Mouse (Mus musculus) midbrain, embryonic 10.5 days (tissue): Measurements from ENCODE around the gene Ppp1r3e. TPM values are rescaled to one million over a fixed set of nuclear protein-coding genes. Genes with fewer than 3 reads are reported as not detected.

Experiments used
- DNase-seq: peaks from one replicate; pipeline ENCODE4 v3.0.0-alpha.2; 2017; ENCODE audit warnings: low spot score
- H3K27ac ChIP-seq: fragments of 300-500 bp; sonication (generic); replicated peaks from 2 replicates; pipeline ENCODE4 v1.5.1; 2016; ENCODE audit warnings: mild to moderate bottlenecking
- H3K27me3 ChIP-seq: fragments of 300-500 bp; sonication (generic); 2 replicates; pipeline ENCODE4 v1.6.1; 2016; ENCODE audit warnings: low read depth, mild to moderate bottlenecking; ENCODE audit not compliant: poor library complexity, severe bottlenecking
- H3K36me3 ChIP-seq: fragments of 300-500 bp; sonication (generic); 2 replicates; pipeline ENCODE4 v1.6.1; 2016; ENCODE audit warnings: mild to moderate bottlenecking, moderate library complexity
- H3K4me1 ChIP-seq: fragments of 300-500 bp; sonication (generic); 2 replicates; pipeline ENCODE4 v1.6.1; 2016
- H3K4me3 ChIP-seq: fragments of 300-500 bp; sonication (generic); 2 replicates; pipeline ENCODE4 v1.5.1; 2016; ENCODE audit warnings: mild to moderate bottlenecking, moderate library complexity
- H3K9me3 ChIP-seq: fragments of 300-500 bp; sonication (generic); replicated peaks from 2 replicates; pipeline ENCODE4 v1.6.1; 2016; ENCODE audit warnings: mild to moderate bottlenecking
- WGBS: fragments of 180-500 bp; shearing (Covaris S2); methylation state at CpG from one replicate; pipeline ENCODE4 v1.1.7; 2016; 5-methylcytosine and 5-hydroxymethylcytosine counted together
- polyA plus RNA-seq: library from polyadenylated mRNA; unstranded; fragments of >200 nt; fragmentation: Nextera tagmentation; extraction: Ambion mirVana; gene quantifications from 2 replicates; pipeline ENCODE4 v1.2.1, GENCODE M21; 2016

The Ppp1r3e gene
- polyA plus RNA-seq, 1 experiment from 2014 or later: 0.31 TPM

DNA sequence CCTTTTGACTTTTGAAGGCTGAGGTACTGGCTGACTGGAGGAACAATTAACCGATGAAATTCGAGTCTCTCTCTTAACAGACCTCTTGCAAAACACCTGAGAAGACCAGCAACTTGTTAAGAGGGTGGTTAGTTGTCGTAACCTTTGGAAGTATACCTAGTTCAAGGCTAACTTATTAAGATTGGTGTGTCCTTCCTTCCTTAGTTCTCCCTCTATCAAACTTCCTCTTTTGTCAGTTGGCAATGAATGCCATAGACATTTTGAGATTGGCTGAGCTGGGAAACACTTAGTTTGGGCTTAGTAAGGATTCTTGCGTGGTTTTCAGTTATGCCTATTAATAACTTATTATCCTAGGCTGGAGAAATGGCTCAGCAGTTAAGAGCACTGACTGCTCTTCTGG, 9.3 kb downstream of the Ppp1r3e start:
- DNase-seq: no peak
- Histone ChIP-seq H3K27me3 (no peaks in the 10 kb centered on the region), H3K4me3 (no peak overlapping the region), H3K4me1 (peaks cover 11% of the 10 kb centered on the region), H3K36me3 (no peaks in the 10 kb centered on the region), H3K27ac (no peak overlapping the region), H3K9me3 (no peaks in the 10 kb centered on the region)
- 86% methylated on average over 4 of the region's 4 CpGs for WGBS

DNA sequence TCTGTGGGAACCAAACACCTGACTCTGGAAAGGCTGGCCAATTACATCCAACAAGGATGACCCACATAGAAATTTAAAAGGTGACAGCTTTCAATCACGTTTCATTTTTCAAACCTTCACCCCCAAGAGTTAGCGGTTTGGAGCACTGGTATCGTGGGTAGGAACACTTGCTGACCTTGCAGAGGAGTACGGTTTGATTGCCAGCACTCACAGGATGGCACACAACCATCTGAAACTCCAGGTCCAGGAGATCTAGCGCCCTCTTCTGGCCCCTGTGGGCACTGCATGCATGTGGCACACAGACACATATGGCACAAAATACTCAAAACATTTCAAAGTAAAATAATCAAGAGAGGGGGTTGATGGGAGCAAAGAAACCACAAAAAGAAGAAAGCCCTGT, 10.4 kb downstream of the Ppp1r3e start:
- H3K9me3 ChIP-seq: no peaks in the 10 kb centered on the region
- H3K4me3 ChIP-seq: no peak overlapping the region
- 55% methylated on average over 5 of the region's 5 CpGs for WGBS
- H3K27me3 ChIP-seq: no peaks in the 10 kb centered on the region
- H3K27ac ChIP-seq: no peak overlapping the region
- peak; percentile 26 for DNase-seq
- H3K36me3 ChIP-seq: no peaks in the 10 kb centered on the region
- peaks cover 21% of the 10 kb centered on the region for H3K4me1 ChIP-seq

DNA sequence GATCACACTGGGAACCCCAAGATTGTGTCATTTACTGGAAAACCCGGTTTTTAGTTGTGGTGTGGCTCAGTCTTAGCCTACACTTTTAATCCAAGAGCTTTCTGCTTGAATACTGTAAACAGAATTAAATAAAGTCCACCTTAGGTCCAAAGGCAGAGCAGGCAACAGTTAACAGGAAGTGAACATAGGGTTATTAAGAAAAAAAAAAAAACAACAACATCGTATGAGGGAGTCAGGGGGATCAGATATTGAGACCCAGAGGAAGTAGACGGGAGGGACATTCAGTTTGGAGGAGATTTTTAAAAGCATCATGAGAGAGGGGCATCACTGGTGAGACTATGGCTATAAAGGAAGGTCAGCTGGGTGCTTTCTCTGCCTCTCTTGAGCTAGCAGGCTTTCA, 11.1 kb downstream of the Ppp1r3e start:
- no peak overlapping the region for H3K4me3 ChIP-seq
- no peaks in the 10 kb centered on the region for H3K36me3 ChIP-seq
- H3K27ac ChIP-seq: no peak overlapping the region
- DNase-seq: no peak
- peaks cover 21% of the 10 kb centered on the region for H3K4me1 ChIP-seq
- H3K9me3 ChIP-seq: no peaks in the 10 kb centered on the region
- WGBS: 76% methylated on average over 3 of the region's 3 CpGs
- no peaks in the 10 kb centered on the region for H3K27me3 ChIP-seq

DNA sequence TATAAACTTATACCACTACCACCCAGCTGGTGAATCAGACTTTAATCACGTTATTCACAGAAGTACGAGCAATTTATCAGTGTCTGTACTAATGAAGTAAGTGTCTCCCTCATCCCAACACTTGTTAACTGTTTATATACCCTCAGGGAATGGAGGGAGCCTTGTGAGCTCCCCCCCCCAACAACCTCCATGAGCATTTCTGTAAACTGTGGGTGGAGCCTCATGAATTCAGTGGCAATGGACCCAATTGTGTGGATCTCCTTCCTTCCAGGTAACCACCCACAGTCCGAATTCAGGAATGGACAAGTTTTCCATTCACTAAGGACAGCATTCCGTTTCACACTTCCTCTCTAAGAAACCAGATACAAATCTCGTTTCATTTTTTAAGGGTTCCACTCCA, 11.7 kb downstream of the Ppp1r3e start:
- Histone ChIP-seq H3K4me3 (no peak overlapping the region), H3K4me1 (peaks cover 21% of the 10 kb centered on the region), H3K9me3 (no peaks in the 10 kb centered on the region), H3K36me3 (no peaks in the 10 kb centered on the region), H3K27ac (no peak overlapping the region), H3K27me3 (no peaks in the 10 kb centered on the region)
- 86% methylated on average over 5 of the region's 5 CpGs for WGBS
- no peak for DNase-seq

DNA sequence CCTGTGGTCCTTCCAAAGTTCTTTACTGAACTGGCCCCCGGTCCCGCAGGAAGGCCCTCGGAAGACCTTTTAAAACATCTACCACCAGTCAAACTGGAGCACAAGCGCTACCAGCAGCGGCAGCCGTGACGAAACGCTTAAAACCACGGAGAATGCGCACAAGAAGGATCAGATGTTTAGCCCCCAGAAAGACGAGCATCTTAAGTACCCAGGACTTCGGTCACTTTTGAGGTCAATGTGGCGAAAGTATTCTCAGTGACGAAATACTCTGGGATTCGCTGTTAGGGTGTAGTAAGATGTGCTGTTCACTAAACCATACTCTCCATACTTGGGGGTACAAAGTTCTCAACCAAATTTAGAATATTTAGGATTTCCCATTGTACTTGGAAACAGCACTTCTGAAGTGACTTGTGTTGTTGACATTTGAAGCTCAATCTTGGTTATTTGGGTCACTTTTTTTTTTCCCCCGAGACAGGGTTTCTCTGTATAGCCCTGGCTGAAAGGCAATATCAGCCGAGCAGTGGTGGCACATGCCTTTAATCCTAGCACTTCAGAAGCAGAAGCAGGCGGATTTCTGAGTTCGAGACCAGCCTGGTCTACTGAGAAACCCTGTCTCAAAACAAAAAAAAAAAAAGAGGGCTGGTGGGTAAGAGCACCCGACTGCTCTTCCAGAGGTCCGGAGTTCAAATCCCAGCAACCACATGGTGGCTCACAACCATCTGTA, 12.9 kb downstream of the Ppp1r3e start:
- 18% methylated on average over 21 of the region's 21 CpGs for WGBS
- H3K4me1 ChIP-seq: peaks cover 21% of the 10 kb centered on the region
- H3K27me3 ChIP-seq: no peaks in the 10 kb centered on the region
- H3K9me3 ChIP-seq: no peaks in the 10 kb centered on the region
- H3K27ac ChIP-seq: peak overlapping the region; percentile 96
- DNase-seq: no peak
- peak overlapping the region; percentile 86 for H3K4me3 ChIP-seq
- no peaks in the 10 kb centered on the region for H3K36me3 ChIP-seq

DNA sequence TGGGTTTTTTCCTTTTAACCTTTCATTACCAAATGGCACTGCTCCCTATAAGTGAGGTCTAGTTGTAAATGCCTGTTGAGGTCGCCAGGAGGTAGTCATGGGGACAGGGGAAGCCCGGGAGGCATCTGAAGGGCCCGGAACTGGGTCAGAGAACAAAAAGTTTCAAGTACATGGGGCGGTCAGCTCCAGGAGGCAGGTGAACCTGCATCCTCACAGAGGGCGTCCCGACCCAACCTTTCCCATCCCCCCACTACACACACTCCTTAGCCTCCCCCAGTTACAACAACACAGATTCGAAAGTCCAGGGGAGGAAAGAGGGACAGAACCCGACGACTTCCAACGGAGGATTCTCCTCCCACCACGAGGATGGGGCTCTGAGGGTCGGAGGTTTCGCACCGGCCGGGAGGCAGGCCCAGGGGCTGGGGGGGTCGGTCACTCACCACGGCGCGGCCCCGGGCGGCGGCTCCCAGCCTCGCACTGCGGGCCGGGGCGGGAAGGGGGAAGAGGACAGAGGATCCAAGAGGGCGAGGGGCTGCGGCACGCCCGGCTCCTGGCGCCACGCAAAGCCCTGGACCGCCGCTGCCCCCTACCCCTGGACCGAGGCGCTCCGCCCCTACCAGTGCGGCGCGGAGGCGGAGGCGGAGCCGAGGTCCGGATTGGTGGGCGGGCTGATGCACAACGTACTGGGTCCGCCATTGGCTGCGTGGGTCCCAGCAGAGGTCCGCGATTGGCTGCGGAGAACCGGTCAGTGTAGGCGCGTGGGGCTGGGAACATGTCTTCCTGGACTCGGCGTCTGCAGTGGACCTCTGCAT, 13.6 kb downstream of the Ppp1r3e start:
- Histone ChIP-seq H3K27ac (peak overlapping the region; percentile 96), H3K4me1 (peaks cover 21% of the 10 kb centered on the region), H3K4me3 (peak overlapping the region; percentile 86), H3K9me3 (no peaks in the 10 kb centered on the region), H3K36me3 (peaks cover under 1% of the 10 kb centered on the region; the same call in 1 of the 2 replicates), H3K27me3 (no peaks in the 10 kb centered on the region)
- DNase-seq: peak; percentile 96
- WGBS: under 1% methylated on average over 55 of the region's 56 CpGs

DNA sequence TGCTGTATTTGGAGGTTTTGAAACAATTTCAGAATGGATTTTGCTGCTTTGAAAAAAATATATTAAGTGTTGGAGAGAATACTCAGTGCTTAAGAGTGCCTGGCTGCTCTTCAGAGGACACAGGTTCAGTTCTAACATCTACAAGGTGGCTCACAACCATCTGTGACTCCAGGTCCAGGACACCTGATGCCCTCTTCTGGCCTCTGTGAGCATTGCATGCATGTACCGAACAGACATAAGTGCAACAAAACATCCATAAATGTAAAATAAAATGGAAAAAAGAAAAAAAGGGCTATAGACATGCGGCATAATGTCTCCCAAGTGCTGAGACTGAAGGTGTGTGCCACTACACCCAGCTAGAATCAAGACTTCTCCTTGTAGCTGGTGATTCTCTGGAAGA, 16.8 kb downstream of the Ppp1r3e start:
- peaks cover 30% of the 10 kb centered on the region for H3K36me3 ChIP-seq

DNA sequence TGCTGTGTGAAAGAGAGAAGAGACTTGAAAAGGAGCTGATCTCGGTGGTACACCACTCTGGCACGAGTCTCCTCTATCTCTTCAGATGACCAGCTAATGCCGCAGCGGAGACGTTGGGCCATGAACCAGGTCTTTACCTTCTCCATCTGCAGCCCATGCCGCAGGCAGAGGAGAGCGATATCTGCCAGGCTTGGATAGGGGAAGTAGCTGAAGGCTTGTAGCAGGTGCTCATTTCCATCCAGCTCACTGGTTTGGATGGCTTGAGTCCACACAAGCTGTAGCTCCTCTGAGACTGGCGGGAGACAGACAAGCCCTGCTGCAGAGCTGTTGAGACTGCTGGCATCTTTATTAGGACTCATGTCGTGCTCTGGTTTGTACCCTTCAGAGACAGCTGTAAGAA, 19.5 kb downstream of the Ppp1r3e start:
- Histone ChIP-seq H3K36me3 (peaks cover 44% of the 10 kb centered on the region), H3K4me3 (no peak overlapping the region), H3K9me3 (no peaks in the 10 kb centered on the region), H3K4me1 (peaks cover 12% of the 10 kb centered on the region), H3K27me3 (no peaks in the 10 kb centered on the region), H3K27ac (no peak overlapping the region)
- no peak for DNase-seq
- 89% methylated on average over 9 of the region's 9 CpGs for WGBS

More for the DNA sequence above, 16.8 kb downstream of the Ppp1r3e start:
- WGBS: 58% methylated on average over 2 of the region's 2 CpGs
- DNase-seq: peak; percentile 51
- Histone ChIP-seq H3K27me3 (no peaks in the 10 kb centered on the region), H3K27ac (no peak overlapping the region), H3K9me3 (no peaks in the 10 kb centered on the region), H3K4me3 (no peak overlapping the region), H3K4me1 (peaks cover 25% of the 10 kb centered on the region)

DNA sequence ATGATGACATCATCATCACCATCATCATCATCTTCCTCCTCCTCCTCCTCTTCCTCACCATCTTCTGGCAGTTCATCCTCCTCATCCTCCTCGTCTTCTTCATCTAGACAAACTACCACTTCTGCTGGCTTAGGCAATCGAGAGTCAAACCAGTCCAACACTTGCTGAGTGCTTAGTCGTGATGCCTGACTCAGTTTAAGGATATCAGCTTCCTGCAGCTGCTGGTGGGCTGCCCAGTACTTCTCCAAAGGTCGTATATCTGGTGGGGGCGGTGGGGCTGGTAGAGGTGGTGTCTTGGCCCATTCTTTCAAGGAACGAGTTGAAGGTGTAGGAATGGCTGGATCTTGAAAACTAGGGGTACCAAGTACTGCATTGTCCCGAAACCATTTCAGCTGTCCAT, 20.6 kb downstream of the Ppp1r3e start:
- DNase-seq: no peak
- no peaks in the 10 kb centered on the region for H3K27me3 ChIP-seq
- no peak overlapping the region for H3K27ac ChIP-seq
- H3K9me3 ChIP-seq: no peaks in the 10 kb centered on the region
- H3K4me3 ChIP-seq: no peak overlapping the region
- 0 out of 2 replicates have a peak, but pooled peaks cover 4% of the 10 kb centered on the region for H3K4me1 ChIP-seq
- WGBS: 89% methylated on average over 7 of the region's 7 CpGs
- peaks cover 44% of the 10 kb centered on the region for H3K36me3 ChIP-seq

DNA sequence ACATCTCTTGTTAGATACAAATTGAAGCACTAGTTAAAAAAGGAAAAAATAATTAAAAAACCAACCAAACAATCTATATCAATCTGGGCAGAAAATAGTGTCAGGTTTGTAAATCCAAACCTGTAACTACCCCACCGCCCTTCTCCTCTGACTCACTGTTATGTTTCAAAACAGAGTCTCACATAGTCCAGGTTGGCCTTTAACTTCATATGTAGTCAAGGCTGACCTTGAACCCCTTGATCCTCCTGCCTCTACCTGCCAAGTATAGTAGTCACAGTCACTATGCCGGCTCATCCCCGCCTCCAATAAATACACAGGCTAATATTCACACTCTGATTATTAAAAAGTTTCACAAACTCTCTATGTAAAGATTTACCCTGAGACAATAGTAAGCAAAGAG, 21.6 kb downstream of the Ppp1r3e start:
- Histone ChIP-seq H3K9me3 (no peaks in the 10 kb centered on the region), H3K27me3 (no peaks in the 10 kb centered on the region), H3K4me1 (0 out of 2 replicates have a peak, but pooled peaks cover 4% of the 10 kb centered on the region), H3K4me3 (no peak overlapping the region), H3K27ac (no peak overlapping the region), H3K36me3 (peaks cover 44% of the 10 kb centered on the region)
- WGBS: 94% methylated on average over 3 of the region's 3 CpGs
- DNase-seq: no peak

DNA sequence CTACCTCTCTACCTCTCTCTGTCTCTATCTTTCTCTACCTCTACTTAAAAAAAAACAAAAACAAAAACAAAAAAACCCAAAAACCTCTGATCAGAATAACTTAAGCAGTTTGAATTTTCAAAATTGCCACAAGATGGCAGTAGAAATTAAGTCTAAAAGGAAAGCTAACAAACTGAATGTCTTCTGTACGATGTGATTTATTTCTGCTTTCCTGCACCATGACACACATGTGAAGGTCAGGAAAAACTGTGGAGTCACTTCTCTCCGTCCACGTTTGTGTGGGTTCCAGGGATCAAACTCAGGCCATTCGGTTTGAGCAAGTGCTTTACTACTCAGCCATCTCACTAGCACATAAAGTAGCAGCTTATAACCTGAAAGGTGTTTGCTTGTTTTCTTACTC, 33.9 kb downstream of the Ppp1r3e start:
- 10% methylated on average over 4 of the region's 4 CpGs for WGBS
- Histone ChIP-seq H3K27ac (no peak overlapping the region), H3K4me3 (no peak overlapping the region), H3K9me3 (no peaks in the 10 kb centered on the region), H3K36me3 (no peaks in the 10 kb centered on the region), H3K27me3 (no peaks in the 10 kb centered on the region), H3K4me1 (peaks cover 2% of the 10 kb centered on the region; the same call in 1 of the 2 replicates)
- no peak for DNase-seq

DNA sequence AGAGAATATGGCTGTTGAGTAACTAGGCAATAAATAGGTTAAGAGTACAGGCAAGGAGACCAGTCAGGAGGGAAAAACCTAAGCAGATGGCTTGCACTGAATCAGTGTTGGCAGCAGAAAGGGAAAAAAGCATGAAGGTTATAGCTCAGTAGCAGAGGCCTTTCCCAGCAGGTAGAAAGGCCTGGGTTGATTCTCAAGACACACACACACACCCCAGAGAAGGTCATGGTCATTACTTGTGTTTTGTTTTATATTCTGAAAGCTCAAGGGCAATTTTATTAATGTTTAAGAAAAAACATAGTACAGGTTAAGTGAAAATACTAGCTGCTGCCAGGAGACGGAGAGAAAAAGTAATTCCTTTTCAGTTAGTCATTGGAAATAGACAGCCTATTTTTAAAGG, 53.6 kb downstream of the Ppp1r3e start:
- no peaks in the 10 kb centered on the region for H3K36me3 ChIP-seq
- no peak for DNase-seq
- H3K4me1 ChIP-seq: no peaks in the 10 kb centered on the region
- H3K4me3 ChIP-seq: no peak overlapping the region
- H3K9me3 ChIP-seq: no peaks in the 10 kb centered on the region
- H3K27ac ChIP-seq: no peak overlapping the region
- no peaks in the 10 kb centered on the region for H3K27me3 ChIP-seq
- WGBS: 96% methylated on average over 1 of the region's 1 CpGs
